ENCODE assay signal across 8 mouse cellular contexts in the genomic region with DNA sequence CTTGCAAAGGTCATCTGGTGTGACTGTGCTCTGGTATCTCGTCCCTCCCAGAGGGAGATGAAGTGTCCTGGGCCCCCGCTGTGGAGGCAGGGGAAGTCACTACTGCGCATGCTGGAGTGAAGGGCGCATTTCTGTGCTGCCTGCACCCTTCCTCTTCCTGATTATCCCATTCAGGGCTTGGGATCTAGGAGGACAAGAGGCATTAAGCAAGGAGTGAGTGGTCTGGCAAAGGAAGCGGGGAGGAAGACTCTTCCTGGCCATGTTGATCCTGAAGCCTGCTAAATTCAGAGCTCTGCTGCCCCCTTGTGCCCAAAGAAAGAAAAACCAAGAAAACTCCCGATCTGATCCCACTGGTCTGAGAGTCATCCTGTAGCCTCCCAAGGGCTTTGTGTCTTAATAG. TPM values are rescaled to one million over a fixed set of nuclear protein-coding genes. Genes with fewer than 3 reads are reported as not detected.
DNase-seq lines count a peak whose midpoint lies in the region; ATAC-seq and TF ChIP-seq lines count a peak whose summit lies in the region.

No protein-coding gene starts in this region.

- H3K4me1 ChIP-seq in forebrain, postnatal 0 days (ENCODE audit: insufficient read depth): no peaks in the 10 kb centered on the region
- H3K4me1 ChIP-seq in lung, embryonic 16.5 days (replicated peaks; ENCODE audit: control insufficient read depth, insufficient read depth, low read length): no peaks in the 10 kb centered on the region

- no peak overlapping the region for H3K27ac ChIP-seq in forebrain, postnatal 0 days (ENCODE audit: low read depth, low read length)
- H3K27ac ChIP-seq in lung, embryonic 16.5 days (ENCODE audit: low read length): no peak overlapping the region

- no peak overlapping the region for H3K9ac ChIP-seq in forebrain, postnatal 0 days
- H3K9ac ChIP-seq in lung, embryonic 16.5 days (ENCODE audit: low read length): no peak overlapping the region

- peak; percentile 79 for TF ChIP-seq CTCF in forebrain, postnatal 0 days (IDR thresholded peaks at IDR 0.05; ENCODE audit: low read depth)

- 0 out of 2 replicates have a peak overlapping the region, but pooled peaks have one; percentile 23 for H3K4me2 ChIP-seq in forebrain, postnatal 0 days (ENCODE audit: low read depth)
- H3K4me2 ChIP-seq in lung, embryonic 16.5 days (ENCODE audit: low read depth, low read length): 0 out of 2 replicates have a peak overlapping the region, but pooled peaks have one; percentile 12

- peak; percentile 89 for DNase-seq in NIH3T3 (ENCODE audit: low read depth)
- peak; percentile 56 for DNase-seq in cerebellum, adult 8-10 months
- peak; percentile 92 for DNase-seq in forebrain, postnatal 0 days
- DNase-seq in heart, postnatal 4 days: peak; percentile 84
- DNase-seq in layer of hippocampus, adult 9-10 months (ENCODE audit: low spot score): peak; percentile 33
- DNase-seq in ovary, postnatal 36 days (ENCODE audit: low spot score): peak; percentile 27
- peak; percentile 67 for DNase-seq in thymus, postnatal 4 days

- ATAC-seq in forebrain, postnatal 0 days: peak; percentile 62
- peak; percentile 65 for ATAC-seq in lung, embryonic 16.5 days (ENCODE audit: low read depth)

- H3K4me3 ChIP-seq in forebrain, postnatal 0 days (ENCODE audit: low read depth, low read length): no peak overlapping the region
- no peak overlapping the region for H3K4me3 ChIP-seq in lung, embryonic 16.5 days (ENCODE audit: low read length)

- H3K27me3 ChIP-seq in forebrain, postnatal 0 days (ENCODE audit: insufficient read depth, low read length): no peaks in the 10 kb centered on the region
- no peaks in the 10 kb centered on the region for H3K27me3 ChIP-seq in lung, embryonic 16.5 days (ENCODE audit: control insufficient read depth, insufficient read depth, low read depth, low read length)

- no peaks in the 10 kb centered on the region for H3K9me3 ChIP-seq in forebrain, postnatal 0 days (ENCODE audit: low read length)
- H3K9me3 ChIP-seq in lung, embryonic 16.5 days (ENCODE audit: control insufficient read depth, low read length): no peaks in the 10 kb centered on the region

- no peaks in the 10 kb centered on the region for H3K36me3 ChIP-seq in forebrain, postnatal 0 days (ENCODE audit: insufficient read depth)
- no peaks in the 10 kb centered on the region for H3K36me3 ChIP-seq in lung, embryonic 16.5 days (ENCODE audit: control insufficient read depth, insufficient read depth, low read length)

- WGBS in forebrain, postnatal 0 days: 31% methylated on average over 6 of the region's 6 CpGs
- WGBS in lung, embryonic 16.5 days: 20% methylated on average over 6 of the region's 6 CpGs

RNA-seq across cellular contexts. Expression of a gene that starts 13.6 kb away (rescaled TPM):
- 3.1 and 4.6 TPM in 2 replicates for total RNA-seq in forebrain, postnatal 0 days (2014; rRNA removed)
- 5.5 and 5.7 TPM in 2 replicates for polyA plus RNA-seq in forebrain, postnatal 0 days (2015; fragmentation: Nextera tagmentation; extraction: Ambion mirVana)
- 10 to 100 TPM; 10.3 to 13.6 TPM for total RNA-seq in heart, postnatal 4 days (2021)
- polyA plus RNA-seq in lung, embryonic 16.5 days (2015; fragmentation: Nextera tagmentation; extraction: Ambion mirVana): 1.5 and 2.5 TPM in 2 replicates

Comparison
In these comparisons a context has a peak if more than half of its experiments do, and no peak if none do; other contexts are left out.
1. DNase-seq: peak in every context shown above with its lines; median percentile 92 in forebrain, postnatal 0 days; 89 in NIH3T3; 84 in heart, postnatal 4 days; 67 in thymus, postnatal 4 days; 56 in cerebellum, adult 8-10 months; 33 in layer of hippocampus, adult 9-10 months; 27 in ovary, postnatal 36 days.